Mouse (Mus musculus): ENCODE results near the gene Prkn.

Prkn gene

GRCm38 (mm10) chr17:11397678-11398077, 557.5 kb downstream of the Prkn start:
- DNase-seq (ENCODE audit: low read depth, low spot score): no peak

GRCm38 (mm10) chr17:11402225-11402875, 562.2 kb downstream of the Prkn start:
- no peak for DNase-seq (ENCODE audit: low read depth, low spot score)

- no peak for DNase-seq (ENCODE audit: low read depth, low spot score)
Observed at GRCm38 (mm10) chr17:11411414-11411813, 571.2 kb downstream of the Prkn start.

GRCm38 (mm10) chr17:11413688-11414087, 573.5 kb downstream of the Prkn start:
- no peak for DNase-seq (ENCODE audit: low read depth, low spot score)

- no peak for DNase-seq (ENCODE audit: low read depth, low spot score)
Observed at GRCm38 (mm10) chr17:11414288-11414687, 574.1 kb downstream of the Prkn start.

- DNase-seq (ENCODE audit: low read depth, low spot score): no peak
Observed at GRCm38 (mm10) chr17:11417150-11417549, 577.0 kb downstream of the Prkn start.

GRCm38 (mm10) chr17:11419484-11419883, 579.3 kb downstream of the Prkn start:
- peak; percentile 2 for DNase-seq (ENCODE audit: low read depth, low spot score)

- peak; percentile 13 for DNase-seq (ENCODE audit: low read depth, low spot score)
Observed at GRCm38 (mm10) chr17:11420839-11421238, 580.7 kb downstream of the Prkn start.

- no peak for DNase-seq (ENCODE audit: low read depth, low spot score)
Observed at GRCm38 (mm10) chr17:11421264-11421940, 581.2 kb downstream of the Prkn start.

GRCm38 (mm10) chr17:11431323-11431722, 591.1 kb downstream of the Prkn start:
- no peak for DNase-seq (ENCODE audit: low read depth, low spot score)

- DNase-seq (ENCODE audit: low read depth, low spot score): no peak
Observed at GRCm38 (mm10) chr17:11432593-11432992, 592.4 kb downstream of the Prkn start.

GRCm38 (mm10) chr17:11462721-11463120, 622.5 kb downstream of the Prkn start:
- DNase-seq (ENCODE audit: low read depth, low spot score): peak; percentile 15

- no peak for DNase-seq (ENCODE audit: low read depth, low spot score)
Observed at GRCm38 (mm10) chr17:11466095-11466494, 625.9 kb downstream of the Prkn start.

- no peak for DNase-seq (ENCODE audit: low read depth, low spot score)
Observed at GRCm38 (mm10) chr17:11468624-11469023, 628.4 kb downstream of the Prkn start.

GRCm38 (mm10) chr17:11483032-11483431, 642.8 kb downstream of the Prkn start:
- DNase-seq (ENCODE audit: low read depth, low spot score): no peak

- DNase-seq (ENCODE audit: low read depth, low spot score): no peak
Observed at GRCm38 (mm10) chr17:11490051-11490450, 649.9 kb downstream of the Prkn start.

GRCm38 (mm10) chr17:11502556-11502955, 662.4 kb downstream of the Prkn start:
- DNase-seq (ENCODE audit: low read depth, low spot score): no peak

- no peak for DNase-seq (ENCODE audit: low read depth, low spot score)
Observed at GRCm38 (mm10) chr17:11504496-11504895, 664.3 kb downstream of the Prkn start.

GRCm38 (mm10) chr17:11507082-11507481, 666.9 kb downstream of the Prkn start:
- peak; percentile 57 for DNase-seq (ENCODE audit: low read depth, low spot score)

- DNase-seq (ENCODE audit: low read depth, low spot score): no peak
Observed at GRCm38 (mm10) chr17:11510081-11510480, 669.9 kb downstream of the Prkn start.

- peak; percentile 43 for DNase-seq (ENCODE audit: low read depth, low spot score)
Observed at GRCm38 (mm10) chr17:11514032-11514761, 674.0 kb downstream of the Prkn start.

GRCm38 (mm10) chr17:11515619-11516018, 675.4 kb downstream of the Prkn start:
- DNase-seq (ENCODE audit: low read depth, low spot score): no peak

- DNase-seq (ENCODE audit: low read depth, low spot score): no peak
Observed at GRCm38 (mm10) chr17:11516165-11516564, 676.0 kb downstream of the Prkn start.

All from telencephalon, adult 2 months (tissue).